Mouse (Mus musculus) layer of hippocampus, adult 9-11 months (tissue): ENCODE results near the gene Sik1.

Source experiments
- DNase-seq: peaks from one replicate; pipeline ENCODE4 v3.0.0; 2022

Gene Sik1

GRCm38 (mm10) chr17:31875326-31875930, 19.8 kb upstream of the Sik1 start:
- no peak for DNase-seq

- no peak for DNase-seq
These were observed 19.1 kb upstream of the Sik1 start for GRCm38 (mm10) chr17:31874691-31875090.

- DNase-seq = no peak
These were observed 18.4 kb upstream of the Sik1 start for GRCm38 (mm10) chr17:31873973-31874372.

- DNase-seq = no peak
These were observed 17.7 kb upstream of the Sik1 start for GRCm38 (mm10) chr17:31873185-31873870.

GRCm38 (mm10) chr17:31872826-31873165, 17.2 kb upstream of the Sik1 start:
- DNase-seq = no peak

- no peak for DNase-seq
These were observed 16.6 kb upstream of the Sik1 start for GRCm38 (mm10) chr17:31871968-31872825.

GRCm38 (mm10) chr17:31870931-31871421, 15.4 kb upstream of the Sik1 start:
- DNase-seq = no peak

GRCm38 (mm10) chr17:31870446-31870845, 14.8 kb upstream of the Sik1 start:
- DNase-seq = no peak

- no peak for DNase-seq
These were observed 12.5 kb upstream of the Sik1 start for GRCm38 (mm10) chr17:31868076-31868475.

- no peak for DNase-seq
These were observed 11.5 kb upstream of the Sik1 start for GRCm38 (mm10) chr17:31867061-31867460.

- no peak for DNase-seq
These were observed 10.0 kb upstream of the Sik1 start for GRCm38 (mm10) chr17:31865636-31866035.

- no peak for DNase-seq
These were observed 9.3 kb upstream of the Sik1 start for GRCm38 (mm10) chr17:31864666-31865450.

GRCm38 (mm10) chr17:31863151-31863815, 7.7 kb upstream of the Sik1 start:
- no peak for DNase-seq

GRCm38 (mm10) chr17:31862136-31862535, 6.5 kb upstream of the Sik1 start:
- no peak for DNase-seq

GRCm38 (mm10) chr17:31861661-31862060, 6.1 kb upstream of the Sik1 start:
- no peak for DNase-seq

- no peak for DNase-seq
These were observed 5.3 kb upstream of the Sik1 start for GRCm38 (mm10) chr17:31860856-31861255.

GRCm38 (mm10) chr17:31859367-31859766, 3.8 kb upstream of the Sik1 start:
- no peak for DNase-seq

- DNase-seq = no peak
These were observed 3.2 kb upstream of the Sik1 start for GRCm38 (mm10) chr17:31858786-31859185.

- DNase-seq = no peak
These were observed 2.4 kb upstream of the Sik1 start for GRCm38 (mm10) chr17:31857903-31858426.

GRCm38 (mm10) chr17:31857251-31857650, 1.6 kb upstream of the Sik1 start:
- DNase-seq = no peak

- DNase-seq = peak; percentile 27
These were observed 1.0 kb upstream of the Sik1 start for GRCm38 (mm10) chr17:31856519-31857160.
